Mouse (Mus musculus) testis, adult 2 months (tissue): ENCODE data around the gene Arpc3. TPM values are rescaled to one million over a fixed set of nuclear protein-coding genes. Genes with fewer than 3 reads are reported as not detected.

Source experiments
- H3K27ac ChIP-seq: fragments of 200-500 bp; 2 replicates; pipeline ENCODE4 v1.5.1; 2012; ENCODE audit warnings: low read depth, low read length; ENCODE audit not compliant: control insufficient read depth, insufficient read depth
- H3K27me3 ChIP-seq: fragments of 200-500 bp; 2 replicates; pipeline ENCODE4 v1.6.1; 2012; ENCODE audit warnings: mild to moderate bottlenecking, low read length, moderate library complexity; ENCODE audit not compliant: control insufficient read depth, insufficient read depth
- H3K36me3 ChIP-seq: fragments of 200-500 bp; 2 replicates; pipeline ENCODE4 v1.6.1; 2012; ENCODE audit warnings: mild to moderate bottlenecking, low read length; ENCODE audit not compliant: control insufficient read depth, insufficient read depth
- H3K4me1 ChIP-seq: fragments of 200-500 bp; 2 replicates; pipeline ENCODE4 v1.6.1; 2012; ENCODE audit warnings: low read length; ENCODE audit not compliant: control insufficient read depth, insufficient read depth
- H3K4me3 ChIP-seq: fragments of 200-500 bp; 2 replicates; pipeline ENCODE4 v1.5.1; 2012; ENCODE audit warnings: low read depth, mild to moderate bottlenecking, low read length, moderate library complexity, mixed read lengths; ENCODE audit not compliant: control insufficient read depth
- CTCF ChIP-seq: fragments of 200-500 bp; IDR thresholded peaks from 2 replicates; pipeline ENCODE4 v1.5.1; 2012; ENCODE audit warnings: low read depth, mild to moderate bottlenecking, inconsistent platforms, low read length, moderate library complexity; ENCODE audit not compliant: control insufficient read depth, insufficient read depth, insufficient replicate concordance
- POLR2A ChIP-seq: fragments of 200-500 bp; IDR thresholded peaks from 2 replicates; pipeline ENCODE4 v1.6.1; 2012; ENCODE audit warnings: low read depth, mild to moderate bottlenecking, inconsistent platforms, low read length, moderate library complexity; ENCODE audit not compliant: control insufficient read depth
- polyA plus RNA-seq: library from polyadenylated mRNA; depleted of rRNA; stranded (reverse); fragments of >200 nt; gene quantifications from 2 replicates; pipeline ENCODE4 v1.2.3, GENCODE M21; 2012

The Arpc3 gene
- polyA plus RNA-seq, 1 experiment, result 35.0 TPM

- H3K4me3 ChIP-seq, result no peak overlapping the region
- no peaks in the 10 kb centered on the region for H3K27me3 ChIP-seq
- H3K27ac ChIP-seq, result no peak overlapping the region
- H3K4me1 ChIP-seq, result peaks cover 5% of the 10 kb centered on the region
- no peak for TF ChIP-seq CTCF
- TF ChIP-seq POLR2A, result no peak
- no peaks in the 10 kb centered on the region for H3K36me3 ChIP-seq
Measured at GRCm38 (mm10) chr5:122399871-122400270, 8.2 kb downstream of the Arpc3 start.

- H3K36me3 ChIP-seq, result no peaks in the 10 kb centered on the region
- H3K27me3 ChIP-seq, result no peaks in the 10 kb centered on the region
- peak overlapping the region; percentile 68; the same call in 1 of the 2 replicates for H3K27ac ChIP-seq
- TF ChIP-seq POLR2A, result no peak
- no peak for TF ChIP-seq CTCF
- no peak overlapping the region for H3K4me3 ChIP-seq
- peaks cover 5% of the 10 kb centered on the region for H3K4me1 ChIP-seq
Measured at GRCm38 (mm10) chr5:122400628-122401302, 9.1 kb downstream of the Arpc3 start.

GRCm38 (mm10) chr5:122401303-122401640 lies 9.6 kb downstream of the Arpc3 start:
- peaks cover 5% of the 10 kb centered on the region for H3K4me1 ChIP-seq
- TF ChIP-seq POLR2A (no peak), CTCF (peak; percentile 89)
- H3K27me3 ChIP-seq, result no peaks in the 10 kb centered on the region
- no peak overlapping the region for H3K4me3 ChIP-seq
- no peaks in the 10 kb centered on the region for H3K36me3 ChIP-seq
- no peak overlapping the region for H3K27ac ChIP-seq

- no peaks in the 10 kb centered on the region for H3K27me3 ChIP-seq
- no peak overlapping the region for H3K27ac ChIP-seq
- H3K4me1 ChIP-seq, result peaks cover 2% of the 10 kb centered on the region
- no peak for TF ChIP-seq CTCF
- TF ChIP-seq POLR2A, result no peak
- no peaks in the 10 kb centered on the region for H3K36me3 ChIP-seq
- no peak overlapping the region for H3K4me3 ChIP-seq
Measured at GRCm38 (mm10) chr5:122402160-122402559, 10.5 kb downstream of the Arpc3 start.

GRCm38 (mm10) chr5:122402772-122403171 lies 11.1 kb downstream of the Arpc3 start:
- TF ChIP-seq CTCF (no peak), POLR2A (no peak)
- no peak overlapping the region for H3K27ac ChIP-seq
- no peak overlapping the region for H3K4me3 ChIP-seq
- H3K27me3 ChIP-seq, result no peaks in the 10 kb centered on the region
- peaks cover 2% of the 10 kb centered on the region for H3K4me1 ChIP-seq
- no peaks in the 10 kb centered on the region for H3K36me3 ChIP-seq

- Histone ChIP-seq H3K36me3 (no peaks in the 10 kb centered on the region), H3K27ac (no peak overlapping the region)
- TF ChIP-seq POLR2A (no peak), CTCF (no peak)
Measured at GRCm38 (mm10) chr5:122403362-122403761, 11.7 kb downstream of the Arpc3 start.

GRCm38 (mm10) chr5:122405537-122405936 lies 13.9 kb downstream of the Arpc3 start:
- Histone ChIP-seq H3K4me3 (no peak overlapping the region), H3K27ac (no peak overlapping the region), H3K4me1 (peaks cover 7% of the 10 kb centered on the region), H3K27me3 (no peaks in the 10 kb centered on the region), H3K36me3 (no peaks in the 10 kb centered on the region)
- TF ChIP-seq POLR2A, result no peak

More at GRCm38 (mm10) chr5:122403362-122403761, 11.7 kb downstream of the Arpc3 start:
- Histone ChIP-seq H3K27me3 (no peaks in the 10 kb centered on the region), H3K4me3 (no peak overlapping the region), H3K4me1 (peaks cover 2% of the 10 kb centered on the region)
